Mouse (Mus musculus) hindbrain, embryonic 13.5 days (tissue): Measurements from ENCODE around the gene Krt6a. TPM values are rescaled to one million over a fixed set of nuclear protein-coding genes. Genes with fewer than 3 reads are reported as not detected.

ENCODE experiments used
- ATAC-seq: fragments of 200-750 bp; cut with Nextera tagmentation; 2 replicates; pipeline ENCODE4 v1.8.0; 2017; ENCODE audit warnings: moderate TSS enrichment; ENCODE audit not compliant: low FRiP score
- H3K27ac ChIP-seq: fragments of 300-500 bp; sonication (generic); 2 replicates; pipeline ENCODE4 v1.5.1; 2015; ENCODE audit warnings: inconsistent platforms, mild to moderate bottlenecking, moderate library complexity
- H3K27me3 ChIP-seq: fragments of 300-500 bp; sonication (generic); 2 replicates; pipeline ENCODE4 v1.6.1; 2015; ENCODE audit warnings: mild to moderate bottlenecking, inconsistent platforms
- H3K36me3 ChIP-seq: fragments of 300-500 bp; sonication (generic); 2 replicates; pipeline ENCODE4 v1.6.1; 2015; ENCODE audit warnings: mild to moderate bottlenecking, inconsistent platforms
- H3K4me1 ChIP-seq: fragments of 300-500 bp; sonication (generic); replicated peaks from 2 replicates; pipeline ENCODE4 v1.6.1; 2015; ENCODE audit warnings: inconsistent platforms
- H3K4me2 ChIP-seq: fragments of 300-500 bp; sonication (generic); 2 replicates; pipeline ENCODE4 v1.6.1; 2015; ENCODE audit warnings: inconsistent platforms, mild to moderate bottlenecking, moderate library complexity
- H3K4me3 ChIP-seq: fragments of 300-500 bp; sonication (generic); 2 replicates; pipeline ENCODE4 v1.5.1; 2015; ENCODE audit warnings: mild to moderate bottlenecking, inconsistent platforms
- H3K9ac ChIP-seq: fragments of 300-500 bp; sonication (generic); 2 replicates; pipeline ENCODE4 v1.6.1; 2015; ENCODE audit warnings: mild to moderate bottlenecking, inconsistent platforms
- H3K9me3 ChIP-seq: fragments of 300-500 bp; sonication (generic); 2 replicates; pipeline ENCODE4 v1.6.1; 2016; ENCODE audit warnings: inconsistent platforms
- WGBS: fragments of 180-500 bp; shearing (Covaris S2); methylation state at CpG from one replicate; pipeline ENCODE4 v1.1.7; 2015; 5-methylcytosine and 5-hydroxymethylcytosine counted together
- polyA plus RNA-seq: library from polyadenylated mRNA; unstranded; fragments of >200 nt; fragmentation: Nextera tagmentation; extraction: Ambion mirVana; gene quantifications from 2 replicates; pipeline ENCODE4 v1.2.1, GENCODE M21; 2015

The Krt6a gene
- not detected in 2 replicates for polyA plus RNA-seq

GRCm38 (mm10) chr15:101694207-101694606 is at the start of gene Krt6a:
TSS of gene Krt6a (minus strand) at chr15:101694307.
- Histone ChIP-seq H3K4me2 (no peak within 1 kb of the TSS), H3K27ac (no peak within 1 kb of the TSS), H3K9me3 (no peaks in the 10 kb centered on the region), H3K36me3 (no peaks in the 10 kb centered on the region), H3K9ac (no peak within 1 kb of the TSS), H3K27me3 (0 out of 2 replicates have a peak, but pooled peaks cover 2% of the 10 kb centered on the region), H3K4me3 (no peak within 1 kb of the TSS), H3K4me1 (no peaks in the 10 kb centered on the region)
- ATAC-seq = no peak
- 91% methylated on average over 5 of the region's 5 CpGs for WGBS

GRCm38 (mm10) chr15:101742711-101743110 is 48.6 kb upstream of the Krt6a start, which contains the start of gene Krt71:
TSS of gene Krt71 (minus strand) at chr15:101743109.
- WGBS = 58% methylated on average over 14 of the region's 14 CpGs

GRCm38 (mm10) chr15:101737786-101738185 is 43.7 kb upstream of the Krt6a start:
- H3K4me3 ChIP-seq = no peak overlapping the region
- no peaks in the 10 kb centered on the region for H3K27me3 ChIP-seq
- H3K9me3 ChIP-seq = no peaks in the 10 kb centered on the region
- H3K4me2 ChIP-seq = no peak overlapping the region
- H3K36me3 ChIP-seq = no peaks in the 10 kb centered on the region
- H3K4me1 ChIP-seq = no peaks in the 10 kb centered on the region
- 70% methylated on average over 7 of the region's 7 CpGs for WGBS
- no peak overlapping the region for H3K9ac ChIP-seq
- ATAC-seq = no peak
- no peak overlapping the region for H3K27ac ChIP-seq

More at GRCm38 (mm10) chr15:101742711-101743110, 48.6 kb upstream of the Krt6a start, which contains the start of gene Krt71:
- no peaks in the 10 kb centered on the region for H3K4me1 ChIP-seq
- no peak within 1 kb of the TSS for H3K4me3 ChIP-seq
- H3K9ac ChIP-seq = no peak within 1 kb of the TSS
- H3K36me3 ChIP-seq = no peaks in the 10 kb centered on the region
- H3K9me3 ChIP-seq = no peaks in the 10 kb centered on the region
- H3K4me2 ChIP-seq = no peak within 1 kb of the TSS
- no peak for ATAC-seq
- H3K27me3 ChIP-seq = no peaks in the 10 kb centered on the region
- H3K27ac ChIP-seq = no peak within 1 kb of the TSS

- Histone ChIP-seq H3K4me2 (no peak overlapping the region), H3K4me1 (no peaks in the 10 kb centered on the region), H3K27me3 (no peaks in the 10 kb centered on the region), H3K4me3 (no peak overlapping the region), H3K9ac (no peak overlapping the region), H3K9me3 (no peaks in the 10 kb centered on the region), H3K27ac (no peak overlapping the region), H3K36me3 (no peaks in the 10 kb centered on the region)
- ATAC-seq = no peak
Measured at GRCm38 (mm10) chr15:101730653-101731052, 36.5 kb upstream of the Krt6a start.

- Histone ChIP-seq H3K4me3 (no peak overlapping the region), H3K27ac (no peak overlapping the region), H3K9me3 (no peaks in the 10 kb centered on the region), H3K4me1 (no peaks in the 10 kb centered on the region), H3K9ac (no peak overlapping the region), H3K4me2 (no peak overlapping the region), H3K27me3 (no peaks in the 10 kb centered on the region), H3K36me3 (no peaks in the 10 kb centered on the region)
- ATAC-seq = no peak
- WGBS = 71% methylated on average over 5 of the region's 5 CpGs
Measured at GRCm38 (mm10) chr15:101724686-101725085, 30.6 kb upstream of the Krt6a start.

- no peaks in the 10 kb centered on the region for H3K36me3 ChIP-seq
- H3K9me3 ChIP-seq = no peaks in the 10 kb centered on the region
- H3K27me3 ChIP-seq = no peaks in the 10 kb centered on the region
- no peak overlapping the region for H3K9ac ChIP-seq
- 78% methylated on average over 3 of the region's 3 CpGs for WGBS
- H3K4me3 ChIP-seq = no peak overlapping the region
- no peaks in the 10 kb centered on the region for H3K4me1 ChIP-seq
- no peak for ATAC-seq
- no peak overlapping the region for H3K4me2 ChIP-seq
- no peak overlapping the region for H3K27ac ChIP-seq
Measured at GRCm38 (mm10) chr15:101715831-101716230, 21.7 kb upstream of the Krt6a start.

- no peak overlapping the region for H3K27ac ChIP-seq
- no peak overlapping the region for H3K4me3 ChIP-seq
- H3K9ac ChIP-seq = no peak overlapping the region
- ATAC-seq = no peak
- no peaks in the 10 kb centered on the region for H3K27me3 ChIP-seq
- H3K4me2 ChIP-seq = no peak overlapping the region
- H3K36me3 ChIP-seq = no peaks in the 10 kb centered on the region
- H3K9me3 ChIP-seq = no peaks in the 10 kb centered on the region
- no peaks in the 10 kb centered on the region for H3K4me1 ChIP-seq
- WGBS = 92% methylated on average over 5 of the region's 5 CpGs
Measured at GRCm38 (mm10) chr15:101714356-101714755, 20.2 kb upstream of the Krt6a start.

GRCm38 (mm10) chr15:101713731-101714130 is 19.6 kb upstream of the Krt6a start:
- H3K4me2 ChIP-seq = no peak overlapping the region
- no peak for ATAC-seq
- 82% methylated on average over 8 of the region's 8 CpGs for WGBS
- H3K4me1 ChIP-seq = no peaks in the 10 kb centered on the region
- H3K27ac ChIP-seq = no peak overlapping the region
- H3K27me3 ChIP-seq = no peaks in the 10 kb centered on the region
- no peaks in the 10 kb centered on the region for H3K36me3 ChIP-seq
- H3K4me3 ChIP-seq = no peak overlapping the region
- no peaks in the 10 kb centered on the region for H3K9me3 ChIP-seq
- no peak overlapping the region for H3K9ac ChIP-seq

- Histone ChIP-seq H3K4me3 (no peak within 1 kb of the TSS), H3K4me1 (no peaks in the 10 kb centered on the region), H3K36me3 (no peaks in the 10 kb centered on the region), H3K9me3 (no peaks in the 10 kb centered on the region), H3K27ac (no peak within 1 kb of the TSS), H3K27me3 (no peaks in the 10 kb centered on the region), H3K4me2 (no peak within 1 kb of the TSS), H3K9ac (no peak within 1 kb of the TSS)
- ATAC-seq = no peak
- WGBS = 70% methylated on average over 13 of the region's 13 CpGs
Measured at GRCm38 (mm10) chr15:101712720-101713119, 18.6 kb upstream of the Krt6a start, which contains the start of gene Krt5. TSS of gene Krt5 (minus strand) at chr15:101712898.

GRCm38 (mm10) chr15:101708683-101709082 is 14.6 kb upstream of the Krt6a start:
- ATAC-seq = no peak
- H3K36me3 ChIP-seq = no peaks in the 10 kb centered on the region
- H3K27me3 ChIP-seq = no peaks in the 10 kb centered on the region
- no peaks in the 10 kb centered on the region for H3K9me3 ChIP-seq
- H3K4me2 ChIP-seq = no peak overlapping the region
- H3K27ac ChIP-seq = no peak overlapping the region
- 71% methylated on average over 11 of the region's 11 CpGs for whole genome bisulfite sequencing
- H3K9ac ChIP-seq = no peak overlapping the region
- no peak overlapping the region for H3K4me3 ChIP-seq
- H3K4me1 ChIP-seq = no peaks in the 10 kb centered on the region

GRCm38 (mm10) chr15:101707454-101707853 is 13.3 kb upstream of the Krt6a start:
- no peak overlapping the region for H3K4me2 ChIP-seq
- WGBS = 94% methylated on average over 9 of the region's 9 CpGs
- H3K27me3 ChIP-seq = no peaks in the 10 kb centered on the region
- ATAC-seq = no peak
- H3K36me3 ChIP-seq = no peaks in the 10 kb centered on the region
- H3K4me3 ChIP-seq = no peak overlapping the region
- no peak overlapping the region for H3K27ac ChIP-seq
- no peaks in the 10 kb centered on the region for H3K9me3 ChIP-seq
- no peak overlapping the region for H3K9ac ChIP-seq
- no peaks in the 10 kb centered on the region for H3K4me1 ChIP-seq

GRCm38 (mm10) chr15:101704066-101704465 is 10.0 kb upstream of the Krt6a start:
- no peak overlapping the region for H3K9ac ChIP-seq
- no peak overlapping the region for H3K4me3 ChIP-seq
- no peak overlapping the region for H3K4me2 ChIP-seq
- H3K27me3 ChIP-seq = no peaks in the 10 kb centered on the region
- no peaks in the 10 kb centered on the region for H3K36me3 ChIP-seq
- no peak for ATAC-seq
- no peak overlapping the region for H3K27ac ChIP-seq
- 68% methylated on average over 4 of the region's 4 CpGs for WGBS
- H3K4me1 ChIP-seq = no peaks in the 10 kb centered on the region
- no peaks in the 10 kb centered on the region for H3K9me3 ChIP-seq

- H3K36me3 ChIP-seq = no peaks in the 10 kb centered on the region
- H3K4me1 ChIP-seq = no peaks in the 10 kb centered on the region
- no peak overlapping the region for H3K27ac ChIP-seq
- H3K9ac ChIP-seq = no peak overlapping the region
- no peaks in the 10 kb centered on the region for H3K27me3 ChIP-seq
- no peaks in the 10 kb centered on the region for H3K9me3 ChIP-seq
- no peak overlapping the region for H3K4me3 ChIP-seq
- ATAC-seq = no peak
- WGBS = 5% methylated on average over 2 of the region's 2 CpGs
- no peak overlapping the region for H3K4me2 ChIP-seq
Measured at GRCm38 (mm10) chr15:101702380-101702779, 8.3 kb upstream of the Krt6a start.
